Mouse (Mus musculus) G1E-ER4 (cell line): ENCODE results near the gene Slc37a1. TPM values are rescaled to one million over a fixed set of nuclear protein-coding genes. Genes with fewer than 3 reads are reported as not detected.

ENCODE experiments used
- GATA1 ChIP-seq: IDR thresholded peaks from one replicate; pipeline ENCODE4 v1.8.0; 2012; ENCODE audit warnings: low read length, inconsistent platforms
- polyA plus RNA-seq: library from polyadenylated mRNA; stranded (reverse); fragments of >175 nt; gene quantifications from 2 replicates; pipeline ENCODE4 v1.2.3, GENCODE M21; 2012

Gene Slc37a1
- polyA plus RNA-seq, 1 experiment = not detected

DNA sequence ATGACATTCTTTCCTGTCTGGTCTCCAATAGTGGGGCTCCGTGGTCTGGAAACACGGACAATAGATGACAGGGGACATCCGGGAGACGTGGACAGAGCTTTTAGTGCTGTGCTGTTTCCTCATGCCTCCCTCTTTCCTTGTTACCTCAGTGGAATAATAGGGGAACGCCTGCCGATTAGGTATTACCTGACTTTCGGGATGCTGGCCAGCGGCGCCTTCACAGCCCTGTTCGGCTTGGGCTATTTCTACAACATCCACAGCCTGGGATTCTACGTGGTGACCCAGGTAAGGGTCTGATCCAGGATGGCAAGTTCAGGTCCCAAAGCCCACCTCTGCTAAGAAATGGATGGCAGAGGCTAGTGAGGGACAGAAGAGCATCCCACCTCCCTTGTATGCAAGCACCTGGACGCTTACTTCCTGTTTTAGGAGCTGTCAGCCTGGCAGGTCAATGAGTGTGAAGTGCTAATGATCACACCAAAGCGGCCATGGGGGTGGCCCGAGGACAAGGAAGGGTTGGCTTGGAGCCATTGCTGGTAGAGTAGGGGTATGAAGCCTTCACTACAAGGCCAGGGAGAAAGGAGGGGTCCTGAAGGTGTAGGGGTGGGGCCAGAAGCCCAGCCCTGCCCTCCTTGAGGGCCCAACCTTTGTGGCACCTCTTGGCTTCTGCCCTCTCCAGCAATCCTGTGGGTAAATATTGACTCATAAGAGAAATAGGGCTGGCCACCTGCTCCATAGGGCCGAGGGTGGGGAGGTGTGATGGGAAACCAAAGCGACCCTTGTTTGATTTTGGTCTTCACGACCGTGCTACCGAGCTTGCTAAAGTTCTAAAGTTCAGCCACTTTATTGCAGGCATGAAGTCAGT, 32.5 kb downstream of the Slc37a1 start:
- TF ChIP-seq GATA1 = no peak

DNA sequence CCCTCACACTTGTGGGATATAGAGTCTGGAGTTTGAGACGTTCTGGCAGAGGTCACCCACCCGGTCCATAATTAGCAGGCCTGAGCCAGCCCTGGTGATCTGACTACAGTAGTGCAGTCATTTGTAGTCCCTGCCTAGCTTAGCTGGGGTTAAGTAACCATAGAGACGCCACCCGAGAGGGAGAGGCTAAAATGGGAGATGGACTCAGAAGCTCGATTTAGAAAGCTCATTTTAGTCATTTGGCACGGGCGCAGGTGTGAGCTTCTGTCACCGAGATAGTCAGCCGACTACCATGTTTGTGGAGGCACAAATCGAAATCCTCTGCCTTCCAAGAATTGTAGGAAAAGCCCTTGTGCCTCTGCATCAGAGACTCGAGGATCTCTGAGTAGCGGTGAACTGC, 34.8 kb downstream of the Slc37a1 start:
- no peak for TF ChIP-seq GATA1

GRCm38 (mm10) chr17:31322446-31322845, 35.9 kb downstream of the Slc37a1 start:
- no peak for TF ChIP-seq GATA1

GRCm38 (mm10) chr17:31323379-31323778, 36.8 kb downstream of the Slc37a1 start:
- TF ChIP-seq GATA1 = no peak

GRCm38 (mm10) chr17:31324227-31324626, 37.6 kb downstream of the Slc37a1 start:
- TF ChIP-seq GATA1 = no peak

DNA sequence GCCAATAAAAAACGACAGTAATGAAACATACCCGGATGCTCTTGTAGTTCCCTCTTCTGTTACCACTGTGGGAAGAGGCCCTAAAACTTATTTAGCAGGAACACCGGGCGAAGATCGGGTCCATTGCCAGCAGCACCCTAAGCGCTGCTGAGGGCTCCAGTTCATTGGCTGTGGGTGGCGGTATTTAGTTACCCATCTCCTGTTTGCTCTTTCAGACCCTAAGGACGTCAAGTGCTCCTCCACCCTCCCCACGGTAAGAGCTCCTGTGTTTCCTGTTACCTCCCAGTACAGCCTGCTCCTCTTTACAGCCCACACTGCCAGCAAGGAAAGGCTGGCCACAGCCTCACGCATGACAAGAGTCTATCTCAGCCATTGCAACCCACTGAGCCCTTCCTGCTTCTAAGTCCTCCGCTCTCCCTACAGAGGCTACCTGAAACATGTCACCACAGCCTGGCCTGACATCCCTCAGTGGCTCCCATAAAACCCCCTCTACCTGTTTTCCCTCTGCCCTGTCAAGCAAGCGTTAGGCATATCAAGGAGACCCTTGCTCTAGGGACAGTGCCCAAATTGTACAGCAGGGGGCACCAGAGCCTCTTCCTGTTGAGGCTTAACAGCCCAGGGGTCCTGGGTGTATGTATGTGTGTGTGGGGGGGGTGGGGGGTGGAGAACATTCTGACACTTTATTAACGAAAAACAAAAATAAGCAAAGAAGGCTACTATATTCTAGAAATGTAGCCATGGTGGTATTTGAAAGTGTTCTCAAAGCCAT, 39.0 kb downstream of the Slc37a1 start:
- TF ChIP-seq GATA1 = no peak

- no peak for TF ChIP-seq GATA1
These were observed 39.7 kb downstream of the Slc37a1 start for GRCm38 (mm10) chr17:31326220-31326852.

DNA sequence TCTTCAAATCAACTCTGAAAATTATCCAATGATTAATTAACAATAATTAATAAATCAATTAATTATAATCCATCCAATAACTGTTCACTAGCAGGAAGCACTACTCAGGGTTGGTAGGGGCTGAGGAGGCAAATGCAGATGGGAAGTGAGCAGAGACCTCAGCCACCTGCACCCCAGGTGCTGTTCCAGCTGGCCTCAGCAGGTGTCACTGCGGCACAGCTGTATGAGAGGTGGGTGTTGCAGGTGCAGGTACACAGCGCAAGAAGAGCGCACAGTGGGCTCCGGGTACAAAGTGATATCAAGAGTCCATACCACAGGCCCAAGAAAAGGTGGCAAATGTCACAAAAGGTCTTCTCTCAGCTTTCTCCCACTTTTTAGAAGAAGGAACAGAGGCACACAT, 41.9 kb downstream of the Slc37a1 start:
- no peak for TF ChIP-seq GATA1

GRCm38 (mm10) chr17:31330622-31331021, 44.0 kb downstream of the Slc37a1 start:
- TF ChIP-seq GATA1 = no peak

DNA sequence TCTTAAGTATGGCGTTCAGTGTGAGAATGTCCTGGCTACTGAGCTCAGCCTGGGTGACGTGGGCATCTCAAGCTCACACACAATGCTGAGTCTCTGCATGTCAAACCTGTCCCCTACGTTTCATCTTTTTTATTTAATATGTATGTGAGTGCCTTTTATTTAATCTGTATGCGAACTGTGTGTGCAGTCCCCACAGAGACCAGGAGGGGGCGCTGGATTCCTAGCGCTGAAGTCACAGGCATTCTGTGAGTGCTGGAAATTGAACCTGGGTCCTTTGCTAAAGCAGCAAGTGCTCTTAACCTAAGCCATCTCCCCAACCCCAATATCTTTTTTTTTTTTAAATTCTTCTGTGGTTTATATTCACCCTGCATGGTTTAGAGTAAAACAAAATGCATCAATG, 44.7 kb downstream of the Slc37a1 start:
- TF ChIP-seq GATA1 = no peak

DNA sequence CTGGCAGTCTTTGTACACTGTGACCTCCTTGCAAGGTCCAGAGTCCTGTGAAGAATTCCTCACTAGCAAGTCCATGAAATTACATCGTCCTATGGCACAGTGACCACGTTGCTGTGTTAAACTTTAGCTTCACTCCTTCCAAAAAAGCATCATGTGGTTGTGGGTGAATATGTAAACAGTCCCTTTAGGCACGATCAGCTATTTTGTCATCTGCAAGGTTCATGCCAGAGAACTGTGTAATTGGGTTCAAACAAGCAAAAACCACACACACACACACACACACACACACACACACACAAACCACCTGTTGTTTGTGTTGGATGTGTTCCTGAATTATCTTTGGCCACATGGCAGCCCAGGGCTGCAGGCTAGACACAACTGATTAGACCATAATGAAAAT, 45.3 kb downstream of the Slc37a1 start:
- no peak for TF ChIP-seq GATA1

GRCm38 (mm10) chr17:31332333-31332732, 45.7 kb downstream of the Slc37a1 start:
- no peak for TF ChIP-seq GATA1

DNA sequence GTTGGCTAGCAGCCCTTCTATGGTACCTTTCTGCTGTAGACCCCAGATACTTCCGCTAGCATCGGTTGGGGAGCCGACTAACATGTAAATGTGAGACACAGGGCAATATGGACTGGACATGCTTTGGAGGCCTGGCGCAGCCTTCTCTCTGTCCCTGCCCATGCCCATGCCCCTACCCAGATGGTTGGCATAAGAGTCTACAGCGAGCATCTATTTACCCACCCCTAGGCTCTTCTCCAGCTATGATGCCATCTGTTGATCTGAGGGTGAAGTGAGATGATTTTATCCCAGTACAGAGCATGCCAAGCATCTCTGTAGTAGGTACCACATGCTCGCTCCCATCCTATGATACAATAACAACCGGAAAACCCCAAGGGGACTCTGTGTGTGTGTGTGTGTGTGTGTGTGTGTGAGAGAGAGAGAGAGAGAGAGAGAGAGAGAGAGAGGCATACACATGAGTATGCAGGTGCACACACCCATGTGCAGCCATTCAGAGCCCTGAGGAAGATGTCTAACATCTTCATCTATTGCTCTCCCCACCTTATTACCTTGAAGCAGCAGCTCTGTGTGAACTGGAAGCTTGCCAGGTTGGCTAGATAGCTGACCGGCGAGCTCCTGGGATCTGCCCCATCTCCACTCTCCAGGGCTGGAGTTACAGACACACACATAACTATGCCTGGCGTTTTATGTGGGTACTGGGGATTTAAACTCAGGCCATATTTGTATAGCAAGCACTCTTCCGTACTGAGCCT, 48.1 kb downstream of the Slc37a1 start:
- TF ChIP-seq GATA1 = no peak

- TF ChIP-seq GATA1 = no peak
These were observed 48.9 kb downstream of the Slc37a1 start for GRCm38 (mm10) chr17:31335344-31336080.

DNA sequence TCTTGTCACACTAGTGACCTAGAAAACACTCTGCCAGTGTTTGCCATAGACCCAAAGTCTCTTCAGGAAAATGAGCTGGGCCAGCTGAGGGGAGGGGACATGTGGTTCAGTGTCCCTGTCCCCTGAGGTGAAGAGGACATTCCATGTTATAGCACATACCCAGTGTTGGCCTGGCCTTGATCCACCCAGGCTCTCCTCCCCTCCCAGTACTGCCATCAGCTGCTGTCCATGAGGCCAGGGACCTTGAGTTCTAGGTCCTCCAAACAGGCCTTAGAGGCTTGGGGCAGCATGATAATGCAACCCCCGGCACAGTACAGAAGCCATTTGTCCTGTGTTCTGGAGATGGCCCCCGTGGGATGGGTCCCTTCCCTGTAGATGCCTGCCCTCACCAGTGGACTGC, 53.2 kb downstream of the Slc37a1 start:
- no peak for TF ChIP-seq GATA1
